Mouse (Mus musculus) bone marrow, adult 2 months (tissue): Measurements from ENCODE around the gene Mrfap1.

Experiments
- CTCF ChIP-seq: fragments of 200-500 bp; IDR thresholded peaks from 2 replicates; pipeline ENCODE4 v1.5.1; 2011; ENCODE audit warnings: low read length, control low read depth; ENCODE audit not compliant: control insufficient read depth, insufficient read depth
- POLR2A ChIP-seq: fragments of 200-500 bp; IDR thresholded peaks from 2 replicates; pipeline ENCODE4 v1.6.1; 2011; ENCODE audit warnings: low read depth, mild to moderate bottlenecking, control low read depth, low read length, borderline replicate concordance; ENCODE audit not compliant: control insufficient read depth

GRCm38 (mm10) chr5:36829098-36829497, 32.5 kb upstream of the Mrfap1 start:
- TF ChIP-seq POLR2A (no peak), CTCF (no peak)
